Mouse (Mus musculus) kidney, embryonic 14.5 days (tissue): ENCODE measurements around the gene Gphb5. TPM values are rescaled to one million over a fixed set of nuclear protein-coding genes. Genes with fewer than 3 reads are reported as not detected.

Experiments used
- ATAC-seq: fragments of 200-750 bp; cut with Nextera tagmentation; 2 replicates; pipeline ENCODE4 v1.8.0; 2017; ENCODE audit warnings: moderate number of reproducible peaks, mild to moderate bottlenecking, moderate TSS enrichment, moderate library complexity; ENCODE audit not compliant: low FRiP score, low TSS enrichment
- H3K27ac ChIP-seq: fragments of 300-500 bp; sonication (generic); 2 replicates; pipeline ENCODE4 v1.5.1; 2014; ENCODE audit warnings: low read depth, mild to moderate bottlenecking, low read length, moderate library complexity, mixed read lengths
- H3K27me3 ChIP-seq: fragments of 300-500 bp; sonication (generic); 2 replicates; pipeline ENCODE4 v1.6.1; 2014; ENCODE audit warnings: mild to moderate bottlenecking, low read length; ENCODE audit not compliant: control insufficient read depth, insufficient read depth
- H3K36me3 ChIP-seq: fragments of 300-500 bp; sonication (generic); 2 replicates; pipeline ENCODE4 v1.6.1; 2014; ENCODE audit warnings: low read length, mixed read lengths; ENCODE audit not compliant: control insufficient read depth, insufficient read depth
- H3K4me1 ChIP-seq: fragments of 300-500 bp; sonication (generic); 2 replicates; pipeline ENCODE4 v1.6.1; 2014; ENCODE audit warnings: low read length, mixed read lengths; ENCODE audit not compliant: control insufficient read depth, insufficient read depth
- H3K4me2 ChIP-seq: fragments of 300-500 bp; sonication (generic); replicated peaks from 2 replicates; pipeline ENCODE4 v1.6.1; 2014; ENCODE audit warnings: low read depth, mild to moderate bottlenecking, low read length
- H3K4me3 ChIP-seq: fragments of 300-500 bp; sonication (generic); 2 replicates; pipeline ENCODE4 v1.5.1; 2014; ENCODE audit warnings: mild to moderate bottlenecking, low read length
- H3K9ac ChIP-seq: fragments of 300-500 bp; sonication (generic); 2 replicates; pipeline ENCODE4 v1.6.1; 2014; ENCODE audit warnings: low read depth, mild to moderate bottlenecking, low read length, moderate library complexity
- H3K9me3 ChIP-seq: fragments of 300-500 bp; sonication (generic); 2 replicates; pipeline ENCODE4 v1.6.1; 2016; ENCODE audit warnings: low read length; ENCODE audit not compliant: control insufficient read depth
- WGBS: fragments of 180-500 bp; shearing (Covaris S2); extraction: QIAGEN DNeasy Blood & Tissue Kit; methylation state at CpG from one replicate; pipeline ENCODE4 v1.1.7; 2014; 5-methylcytosine and 5-hydroxymethylcytosine counted together
- polyA plus RNA-seq: library from polyadenylated mRNA; unstranded; fragments of >200 nt; fragmentation: Nextera tagmentation; extraction: Ambion mirVana; gene quantifications from 2 replicates; pipeline ENCODE4 v1.2.1, GENCODE M21; 2014

Gphb5 gene
- polyA plus RNA-seq, 1 experiment from 2014 or later: not detected

- 75% methylated on average over 6 of the region's 6 CpGs for WGBS
- no peak overlapping the region for H3K4me2 ChIP-seq
- no peak overlapping the region for H3K27ac ChIP-seq
- no peak overlapping the region for H3K9ac ChIP-seq
- no peak for ATAC-seq
- H3K36me3 ChIP-seq: no peaks in the 10 kb centered on the region
- no peaks in the 10 kb centered on the region for H3K4me1 ChIP-seq
- H3K27me3 ChIP-seq: no peaks in the 10 kb centered on the region
- H3K9me3 ChIP-seq: no peaks in the 10 kb centered on the region
- no peak overlapping the region for H3K4me3 ChIP-seq
These were observed 1.6 kb downstream of the Gphb5 start for GRCm38 (mm10) chr12:75414991-75415390.

- ATAC-seq: no peak
- 82% methylated on average over 9 of the region's 9 CpGs for WGBS
These were observed 3.6 kb downstream of the Gphb5 start for GRCm38 (mm10) chr12:75412964-75413363.

DNA sequence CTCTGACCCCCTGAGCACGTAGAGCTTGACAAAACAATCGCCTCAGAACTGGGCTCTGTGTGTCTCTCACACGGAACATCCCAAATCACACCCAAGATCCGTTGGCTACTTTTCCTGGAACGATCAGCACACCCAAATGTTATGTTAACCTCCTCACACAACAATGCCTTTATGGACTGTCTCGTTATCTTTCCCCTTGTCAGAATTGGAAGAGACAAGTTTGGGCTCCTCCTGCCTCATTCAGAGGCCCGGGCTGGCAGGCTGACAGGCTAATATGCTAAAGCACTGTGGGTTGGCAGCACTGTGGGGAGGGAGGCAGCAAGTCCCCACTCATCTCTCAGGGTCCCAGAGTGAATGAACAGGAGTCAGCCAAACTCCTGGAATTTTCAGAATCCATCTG, 19.5 kb downstream of the Gphb5 start:
- Histone ChIP-seq H3K4me1 (no peaks in the 10 kb centered on the region), H3K9ac (no peak overlapping the region), H3K36me3 (no peaks in the 10 kb centered on the region; the same call in 1 of the 2 replicates), H3K4me2 (no peak overlapping the region), H3K4me3 (no peak overlapping the region), H3K27me3 (no peaks in the 10 kb centered on the region), H3K27ac (no peak overlapping the region), H3K9me3 (no peaks in the 10 kb centered on the region)
- WGBS: 27% methylated on average over 7 of the region's 7 CpGs
- ATAC-seq: no peak

More at GRCm38 (mm10) chr12:75412964-75413363, 3.6 kb downstream of the Gphb5 start:
- Histone ChIP-seq H3K4me2 (no peak overlapping the region), H3K4me1 (no peaks in the 10 kb centered on the region), H3K36me3 (no peaks in the 10 kb centered on the region), H3K4me3 (no peak overlapping the region), H3K9ac (no peak overlapping the region), H3K9me3 (no peaks in the 10 kb centered on the region), H3K27ac (no peak overlapping the region), H3K27me3 (no peaks in the 10 kb centered on the region)

- Histone ChIP-seq H3K4me2 (no peak overlapping the region), H3K27ac (no peak overlapping the region), H3K9ac (no peak overlapping the region), H3K27me3 (no peaks in the 10 kb centered on the region), H3K4me3 (no peak overlapping the region), H3K9me3 (no peaks in the 10 kb centered on the region), H3K36me3 (no peaks in the 10 kb centered on the region; the same call in 1 of the 2 replicates), H3K4me1 (no peaks in the 10 kb centered on the region)
- no peak for ATAC-seq
- 50% methylated on average over 3 of the region's 3 CpGs for WGBS
These were observed 20.0 kb downstream of the Gphb5 start for GRCm38 (mm10) chr12:75396616-75397015.

- no peak overlapping the region for H3K4me2 ChIP-seq
- H3K9me3 ChIP-seq: no peaks in the 10 kb centered on the region
- 75% methylated on average over 20 of the region's 20 CpGs for WGBS
- no peak overlapping the region for H3K9ac ChIP-seq
- no peak overlapping the region for H3K27ac ChIP-seq
- no peaks in the 10 kb centered on the region for H3K36me3 ChIP-seq
- H3K4me3 ChIP-seq: no peak overlapping the region
- no peaks in the 10 kb centered on the region for H3K27me3 ChIP-seq
- ATAC-seq: no peak
- no peaks in the 10 kb centered on the region for H3K4me1 ChIP-seq
These were observed 22.4 kb downstream of the Gphb5 start for GRCm38 (mm10) chr12:75394011-75394773.

DNA sequence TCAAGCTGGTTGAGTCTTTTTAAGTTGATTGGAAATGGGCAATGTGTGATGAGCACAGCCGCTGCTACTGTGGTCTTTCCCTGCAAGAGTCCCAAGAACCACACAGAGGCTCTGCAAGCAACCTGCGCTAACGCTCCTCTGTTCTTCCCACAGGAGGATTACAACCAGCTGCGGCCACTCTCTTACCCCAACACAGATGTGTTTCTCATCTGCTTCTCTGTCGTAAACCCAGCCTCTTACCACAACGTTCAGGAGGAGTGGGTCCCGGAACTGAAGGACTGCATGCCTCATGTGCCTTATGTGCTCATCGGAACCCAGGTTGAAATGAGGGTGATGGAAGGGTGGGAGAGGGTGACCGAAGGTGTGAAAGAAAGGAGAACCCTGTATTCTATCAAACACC, 25.1 kb downstream of the Gphb5 start:
- H3K9ac ChIP-seq: no peak overlapping the region
- no peak overlapping the region for H3K27ac ChIP-seq
- ATAC-seq: no peak
- no peaks in the 10 kb centered on the region for H3K27me3 ChIP-seq
- 80% methylated on average over 9 of the region's 9 CpGs for WGBS
- no peaks in the 10 kb centered on the region for H3K9me3 ChIP-seq
- no peak overlapping the region for H3K4me2 ChIP-seq
- H3K4me3 ChIP-seq: no peak overlapping the region
- no peaks in the 10 kb centered on the region for H3K36me3 ChIP-seq
- H3K4me1 ChIP-seq: no peaks in the 10 kb centered on the region

DNA sequence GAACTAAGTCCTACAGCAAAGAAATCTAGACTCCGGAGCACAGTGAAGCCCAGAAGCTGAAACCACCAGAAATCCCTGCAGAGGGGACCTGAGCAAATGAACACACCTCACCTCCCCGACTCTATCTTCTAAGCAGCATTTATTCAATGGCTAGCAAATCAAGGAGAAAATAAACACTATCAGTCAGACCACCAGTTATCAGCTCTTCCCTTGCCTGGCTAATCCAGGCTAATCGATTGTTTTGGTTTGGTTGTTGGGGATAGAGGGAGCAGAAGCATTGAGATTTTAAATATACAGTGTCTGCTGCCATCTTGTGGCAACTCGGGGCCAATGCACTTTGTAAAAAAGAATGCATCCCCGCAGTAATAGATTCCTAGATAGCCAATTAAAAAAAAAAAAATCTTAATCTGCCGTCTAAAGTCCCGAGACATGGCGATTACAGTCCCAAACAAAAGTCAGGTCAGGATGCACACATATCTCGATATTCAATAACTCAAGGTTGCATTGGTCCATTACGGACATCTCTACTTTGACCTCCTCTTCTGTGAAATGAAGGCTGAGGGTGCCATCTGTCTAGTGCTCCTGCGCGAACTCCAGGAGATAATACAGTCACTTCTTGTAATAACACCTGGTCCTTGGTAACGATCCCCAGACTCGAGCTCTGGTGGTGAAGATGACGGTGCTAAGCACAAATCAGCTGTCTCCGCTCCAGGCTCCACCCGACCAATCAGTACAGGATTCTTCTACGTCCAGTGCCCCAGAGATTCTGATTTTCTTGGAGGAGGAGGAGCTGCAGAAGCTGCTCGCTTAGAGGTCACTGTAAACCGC, 27.1 kb downstream of the Gphb5 start:
- WGBS: 45% methylated on average over 20 of the region's 20 CpGs
- H3K4me1 ChIP-seq: no peaks in the 10 kb centered on the region

DNA sequence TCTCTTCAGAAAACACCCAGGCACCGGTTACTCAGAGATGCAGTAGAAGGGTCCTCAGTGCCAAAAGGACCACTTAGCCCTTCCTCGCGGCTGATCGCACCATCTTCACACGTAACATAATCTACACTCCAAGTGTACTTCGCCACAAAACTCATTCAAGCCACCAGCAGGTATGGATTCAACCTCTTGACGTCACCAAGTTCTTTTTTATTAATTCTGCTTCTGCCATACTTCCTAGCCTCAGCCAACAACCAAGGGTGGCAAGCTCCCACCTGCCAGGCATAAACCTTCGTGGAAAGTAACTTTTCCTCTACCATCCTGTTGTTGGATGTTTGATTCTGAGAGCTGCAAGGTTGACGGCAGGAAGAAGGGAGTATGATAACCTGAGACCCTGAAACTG, 28.1 kb downstream of the Gphb5 start:
- Histone ChIP-seq H3K4me1 (no peaks in the 10 kb centered on the region), H3K4me2 (no peak overlapping the region), H3K9ac (no peak overlapping the region), H3K27me3 (no peaks in the 10 kb centered on the region), H3K36me3 (no peaks in the 10 kb centered on the region), H3K9me3 (no peaks in the 10 kb centered on the region), H3K4me3 (no peak overlapping the region), H3K27ac (no peak overlapping the region)
- no peak for ATAC-seq
- 86% methylated on average over 9 of the region's 9 CpGs for WGBS

More for the DNA sequence above, 27.1 kb downstream of the Gphb5 start:
- H3K4me2 ChIP-seq: no peak overlapping the region
- ATAC-seq: no peak
- H3K4me3 ChIP-seq: no peak overlapping the region
- H3K27ac ChIP-seq: no peak overlapping the region
- H3K9me3 ChIP-seq: no peaks in the 10 kb centered on the region
- H3K36me3 ChIP-seq: no peaks in the 10 kb centered on the region
- no peaks in the 10 kb centered on the region for H3K27me3 ChIP-seq
- H3K9ac ChIP-seq: no peak overlapping the region

- no peaks in the 10 kb centered on the region for H3K27me3 ChIP-seq
- H3K9ac ChIP-seq: no peak overlapping the region
These were observed 28.7 kb downstream of the Gphb5 start for GRCm38 (mm10) chr12:75387846-75388245.

More at GRCm38 (mm10) chr12:75387846-75388245, 28.7 kb downstream of the Gphb5 start:
- no peaks in the 10 kb centered on the region for H3K4me1 ChIP-seq
- no peak overlapping the region for H3K4me2 ChIP-seq
- H3K27ac ChIP-seq: no peak overlapping the region
- WGBS: 87% methylated on average over 15 of the region's 15 CpGs
- H3K9me3 ChIP-seq: no peaks in the 10 kb centered on the region
- ATAC-seq: no peak
- H3K4me3 ChIP-seq: no peak overlapping the region
- no peaks in the 10 kb centered on the region for H3K36me3 ChIP-seq
